Mouse (Mus musculus) spleen, adult 2 months (tissue): ENCODE results near the gene Scgb1a1.

ENCODE experiments used
- CTCF ChIP-seq: fragments of 200-500 bp; IDR thresholded peaks from 2 replicates; pipeline ENCODE4 v1.5.1; 2011; ENCODE audit warnings: mild to moderate bottlenecking, inconsistent platforms; ENCODE audit not compliant: insufficient read depth, insufficient read length, insufficient replicate concordance; ENCODE audit errors: extremely low read depth
- POLR2A ChIP-seq: fragments of 200-500 bp; IDR thresholded peaks from 2 replicates; pipeline ENCODE4 v1.6.1; 2011; ENCODE audit warnings: low read depth, low read length, inconsistent platforms

GRCm38 (mm10) chr19:9135512-9136331, 48.0 kb upstream of the Scgb1a1 start, which contains the start of gene Asrgl1:
- TF ChIP-seq POLR2A (peak; percentile 61), CTCF (no peak)
